Mouse (Mus musculus) C2C12 (cell line): ENCODE data around the gene Vmn1r15.

Experiments
- CEBPB ChIP-seq: IDR thresholded peaks from one replicate; pipeline ENCODE4 v1.6.1; 2011; ENCODE audit warnings: low read depth, mild to moderate bottlenecking, control low read depth, moderate library complexity
- CTCF ChIP-seq: IDR thresholded peaks from one replicate; pipeline ENCODE4 v1.5.1; 2011; ENCODE audit not compliant: control insufficient read depth, insufficient read depth, insufficient read length
- FOSL1 ChIP-seq: IDR thresholded peaks from one replicate; pipeline ENCODE4 v1.8.0; 2011; ENCODE audit warnings: mild to moderate bottlenecking, low read length; ENCODE audit not compliant: poor library complexity, insufficient read depth, severe bottlenecking
- MAX ChIP-seq: IDR thresholded peaks from one replicate; pipeline ENCODE4 v1.6.1; 2011; ENCODE audit warnings: mild to moderate bottlenecking, control low read depth
- MYOD1 ChIP-seq: IDR thresholded peaks from one replicate; pipeline ENCODE4 v1.6.1; 2011; ENCODE audit warnings: low read depth; ENCODE audit not compliant: control insufficient read depth, insufficient read length
- MYOG ChIP-seq: IDR thresholded peaks from one replicate; pipeline ENCODE4 v1.6.1; 2011; ENCODE audit not compliant: control insufficient read depth, insufficient read length; ENCODE audit errors: extremely low read depth
- USF1 ChIP-seq: IDR thresholded peaks from one replicate; pipeline ENCODE4 v1.6.1; 2011; ENCODE audit warnings: low read depth, mild to moderate bottlenecking, control low read depth, moderate library complexity

- TF ChIP-seq MYOD1 (no peak), CTCF (no peak), FOSL1 (no peak), CEBPB (no peak), MAX (no peak), USF1 (no peak), MYOG (no peak)
These were observed 21.2 kb downstream of the Vmn1r15 start for GRCm38 (mm10) chr6:57278952-57279351.
